Mouse (Mus musculus) erythroblast, embryonic 14.5 days (primary cell): ENCODE measurements at regions not wholly inside any gene's neighbourhood (a gene's known extent, or its start where the extent isn't known, plus 50 kb on each side); places are given as distances from the start of the nearest gene placed in this dataset.

Source experiments
- H3K27me3 ChIP-seq: 2 replicates; pipeline ENCODE4 v1.6.1; 2012; ENCODE audit warnings: inconsistent platforms; ENCODE audit not compliant: control insufficient read depth
- H3K36me3 ChIP-seq: 2 replicates; pipeline ENCODE4 v1.6.1; 2012; ENCODE audit warnings: mild to moderate bottlenecking, inconsistent platforms; ENCODE audit not compliant: control insufficient read depth
- H3K4me1 ChIP-seq: 2 replicates; pipeline ENCODE4 v1.6.1; 2012; ENCODE audit warnings: inconsistent platforms; ENCODE audit not compliant: control insufficient read depth
- H3K4me3 ChIP-seq: replicated peaks from 2 replicates; pipeline ENCODE3; 2012; ENCODE audit warnings: moderate library complexity, mild to moderate bottlenecking, inconsistent platforms
- H3K9me3 ChIP-seq: 2 replicates; pipeline ENCODE4 v1.6.1; 2012; ENCODE audit warnings: low read length, inconsistent platforms, mixed read lengths; ENCODE audit not compliant: control insufficient read depth
- GATA1 ChIP-seq: IDR thresholded peaks from 2 replicates; pipeline ENCODE4 v1.6.1; 2012; ENCODE audit warnings: low read length, inconsistent platforms, mixed read lengths
- TAL1 ChIP-seq: IDR thresholded peaks from 3 replicates; pipeline ENCODE4 v1.6.1; 2012; ENCODE audit warnings: low read length, inconsistent platforms, mixed read lengths

DNA sequence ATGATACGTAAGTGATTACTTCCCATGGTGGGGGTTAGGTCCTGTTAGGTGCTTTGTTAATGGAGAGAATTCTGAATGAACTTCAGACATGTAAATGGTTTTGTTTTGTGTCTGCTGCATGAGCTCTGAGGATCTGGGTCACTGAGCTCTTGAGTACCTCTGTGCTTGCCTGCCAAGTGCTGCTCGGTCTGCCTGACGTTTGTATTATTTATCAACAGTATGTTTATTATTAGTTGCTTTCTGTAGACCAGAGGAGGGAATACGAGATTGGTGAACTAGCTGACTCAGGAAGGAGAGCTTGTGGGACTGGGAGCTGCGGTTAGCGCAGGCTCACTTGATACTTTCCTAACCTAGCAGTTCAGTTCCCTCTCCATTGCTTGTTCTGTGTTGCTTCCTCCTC lies 76.5 kb upstream of the Serp2 start:
- no peaks in the 10 kb centered on the region for H3K4me1 ChIP-seq
- H3K36me3 ChIP-seq = no peaks in the 10 kb centered on the region
- no peaks in the 10 kb centered on the region for H3K27me3 ChIP-seq
- TF ChIP-seq TAL1 (no peak), GATA1 (no peak)
- H3K9me3 ChIP-seq = no peaks in the 10 kb centered on the region
- no peak overlapping the region for H3K4me3 ChIP-seq

DNA sequence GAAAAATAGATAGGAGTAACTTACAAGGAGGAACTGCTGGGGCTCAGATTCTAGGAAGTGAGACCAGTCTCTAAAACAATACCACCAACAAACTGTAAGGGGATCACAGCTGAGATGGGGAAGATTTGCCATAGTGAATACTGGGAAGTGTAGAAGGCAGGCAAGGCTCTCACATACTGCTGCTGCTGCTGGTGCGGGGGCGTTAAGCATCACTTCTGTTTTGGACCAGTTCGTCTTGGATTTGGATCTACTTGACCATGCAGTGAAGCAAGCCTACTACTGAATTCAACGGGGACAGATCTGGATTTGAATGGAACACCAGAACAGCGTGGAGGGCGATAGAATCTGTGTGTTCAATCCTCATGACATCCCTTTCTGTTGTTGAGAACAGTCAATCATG lies 76.1 kb upstream of the Serp2 start:
- H3K4me1 ChIP-seq = no peaks in the 10 kb centered on the region
- no peaks in the 10 kb centered on the region for H3K27me3 ChIP-seq
- H3K4me3 ChIP-seq = no peak overlapping the region
- no peak for TF ChIP-seq TAL1
- TF ChIP-seq GATA1 = no peak
- H3K9me3 ChIP-seq = no peaks in the 10 kb centered on the region
- no peaks in the 10 kb centered on the region for H3K36me3 ChIP-seq

DNA sequence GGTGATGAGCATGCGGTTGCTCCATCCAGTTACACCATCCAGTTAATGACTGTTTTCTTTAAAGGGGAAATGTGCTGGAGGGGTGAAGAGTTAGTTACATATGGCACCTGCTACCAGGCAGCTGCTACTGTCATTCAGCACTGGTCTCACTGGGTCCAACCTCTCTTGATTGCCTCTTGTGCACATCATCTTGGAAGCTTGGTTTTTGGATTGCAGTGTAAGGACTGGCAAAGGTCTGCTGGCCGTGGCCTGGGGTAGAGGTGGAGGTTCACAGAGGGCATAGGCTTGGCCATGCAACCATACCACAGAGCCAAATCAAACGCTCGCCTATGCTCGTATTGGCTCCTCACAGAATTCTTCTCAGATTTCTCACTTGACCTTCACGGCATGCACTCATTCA lies 75.1 kb upstream of the Serp2 start:
- no peak for TF ChIP-seq TAL1
- TF ChIP-seq GATA1 = no peak
- H3K4me3 ChIP-seq = no peak overlapping the region
- no peaks in the 10 kb centered on the region for H3K27me3 ChIP-seq
- no peaks in the 10 kb centered on the region for H3K9me3 ChIP-seq
- no peaks in the 10 kb centered on the region for H3K4me1 ChIP-seq
- no peaks in the 10 kb centered on the region for H3K36me3 ChIP-seq

DNA sequence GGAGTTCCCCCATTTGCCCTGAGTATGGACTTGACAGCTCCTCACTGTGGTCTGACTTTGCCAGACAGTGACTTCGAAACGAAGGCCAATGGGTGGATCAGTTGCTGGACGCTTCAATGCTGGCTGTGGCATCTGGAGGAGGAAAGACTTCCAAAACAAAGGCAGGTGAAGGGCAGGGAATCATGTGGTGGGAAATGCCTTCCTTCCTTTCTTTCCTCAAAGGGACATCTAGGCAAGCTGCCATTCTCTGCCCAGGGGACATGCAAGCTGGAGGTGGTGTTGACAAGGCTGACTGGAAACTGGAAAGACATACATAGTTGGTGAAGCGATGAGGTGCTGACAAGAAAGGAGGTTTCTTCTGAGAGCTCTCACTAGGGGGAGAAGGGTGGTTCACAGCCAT lies 74.5 kb upstream of the Serp2 start:
- TF ChIP-seq GATA1 = no peak
- TF ChIP-seq TAL1 = no peak
- Histone ChIP-seq H3K9me3 (no peaks in the 10 kb centered on the region), H3K27me3 (no peaks in the 10 kb centered on the region), H3K4me3 (no peak overlapping the region), H3K4me1 (no peaks in the 10 kb centered on the region), H3K36me3 (no peaks in the 10 kb centered on the region)

DNA sequence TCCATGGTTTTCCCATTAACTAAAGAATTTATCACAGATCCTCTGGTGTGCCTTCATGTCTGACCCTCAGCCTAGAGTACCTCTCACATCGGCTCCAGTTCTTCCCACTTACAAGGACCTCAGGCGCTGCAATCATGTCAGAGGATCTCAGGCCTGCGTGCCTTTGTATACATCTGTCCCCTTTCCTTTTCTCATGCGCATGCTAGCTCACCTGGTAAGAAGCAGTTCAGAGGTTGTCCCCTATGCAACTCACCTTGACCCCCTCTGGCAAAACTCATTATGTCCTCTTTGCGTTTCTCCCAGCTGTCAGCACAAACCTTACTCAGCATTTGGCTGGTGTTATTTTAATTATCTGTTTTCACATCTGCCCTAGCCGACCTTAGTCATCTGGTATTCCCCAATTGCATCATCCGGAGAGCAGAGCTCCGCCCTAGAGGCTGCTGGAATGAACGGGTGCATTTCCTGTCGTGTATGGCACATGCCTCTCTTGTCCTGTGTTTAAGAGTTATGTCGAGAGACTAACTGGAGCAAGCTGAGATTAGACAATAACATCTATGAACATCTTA lies 73.3 kb upstream of the Serp2 start:
- Histone ChIP-seq H3K9me3 (no peaks in the 10 kb centered on the region), H3K36me3 (no peaks in the 10 kb centered on the region), H3K4me1 (peaks cover 6% of the 10 kb centered on the region), H3K4me3 (no peak overlapping the region), H3K27me3 (no peaks in the 10 kb centered on the region)
- TF ChIP-seq GATA1 (no peak), TAL1 (no peak)

DNA sequence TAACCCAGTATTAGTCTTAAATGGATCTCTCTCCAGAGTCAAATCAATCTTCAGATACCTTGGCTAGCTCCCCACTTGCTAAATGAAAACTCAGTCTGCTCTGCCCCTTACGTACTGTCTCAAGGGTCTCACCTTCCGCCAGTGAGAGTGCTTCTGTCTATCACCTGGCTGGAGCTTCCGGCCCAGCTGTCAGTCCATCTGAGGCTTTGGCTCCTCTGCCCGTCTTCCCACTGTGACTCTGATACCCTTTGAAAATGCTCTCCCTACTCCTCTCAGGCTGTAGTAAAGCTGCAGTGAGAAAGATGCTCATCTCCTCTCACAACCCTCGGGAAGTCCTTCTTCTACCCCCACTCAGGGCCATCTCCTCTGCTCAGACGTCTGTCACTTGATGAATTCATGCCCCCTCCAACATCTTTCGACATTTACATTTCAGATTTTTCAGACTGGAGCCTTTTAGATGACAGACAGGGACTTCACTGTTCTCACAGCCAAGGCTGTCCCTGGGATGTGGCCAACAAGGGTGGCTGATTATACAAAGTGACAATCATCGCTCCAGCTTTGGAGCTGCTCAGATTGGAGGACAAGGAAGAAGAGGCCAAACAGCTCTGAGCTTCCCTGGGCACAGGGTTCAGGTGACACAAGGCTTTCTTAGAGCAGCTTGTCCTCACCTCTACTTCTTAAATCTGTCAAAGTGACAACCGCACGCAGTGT lies 71.6 kb upstream of the Serp2 start:
- no peaks in the 10 kb centered on the region for H3K36me3 ChIP-seq
- peaks cover 15% of the 10 kb centered on the region for H3K4me1 ChIP-seq
- no peak overlapping the region for H3K4me3 ChIP-seq
- H3K27me3 ChIP-seq = peaks cover 2% of the 10 kb centered on the region
- TF ChIP-seq GATA1 (no peak), TAL1 (no peak)
- no peaks in the 10 kb centered on the region for H3K9me3 ChIP-seq

DNA sequence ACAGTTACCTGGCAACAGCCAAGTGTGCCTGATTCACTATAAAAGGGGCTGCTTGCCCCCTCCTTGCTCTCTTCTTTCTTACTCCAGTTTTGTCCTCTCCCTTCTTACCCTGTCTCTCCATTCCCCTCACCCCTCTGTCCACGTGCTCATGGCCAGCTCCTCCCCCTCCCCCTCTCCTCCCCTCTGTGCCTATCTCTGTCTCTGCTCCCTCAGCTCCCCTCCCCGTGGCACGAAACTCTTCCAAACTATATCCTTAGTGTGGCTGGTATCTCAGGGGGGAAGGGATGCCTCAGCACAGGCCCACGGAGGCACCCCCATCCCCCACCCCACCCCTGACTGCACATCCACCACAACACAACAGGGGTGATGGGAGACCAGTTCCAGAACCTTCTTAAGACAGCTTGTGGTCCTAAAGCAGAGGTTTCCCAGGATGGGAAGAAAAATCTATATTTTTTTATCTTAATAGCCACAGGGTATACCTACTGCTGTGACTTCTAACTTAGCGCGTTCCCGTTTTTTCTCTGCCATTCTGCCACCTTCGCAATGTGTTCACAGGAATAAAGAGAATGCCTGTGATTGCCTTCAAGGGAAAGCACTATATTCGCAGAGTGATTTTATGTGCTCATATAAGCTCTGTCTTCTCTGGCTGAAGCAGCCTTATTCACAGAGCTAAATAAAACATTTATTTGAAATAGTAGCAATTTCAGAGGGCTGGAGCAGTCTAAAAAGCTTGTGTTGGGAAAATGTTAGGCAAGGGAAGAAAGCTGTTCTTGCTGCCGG lies 69.1 kb upstream of the Serp2 start:
- H3K9me3 ChIP-seq = no peaks in the 10 kb centered on the region
- H3K4me1 ChIP-seq = peaks cover 15% of the 10 kb centered on the region
- TF ChIP-seq GATA1 (no peak), TAL1 (no peak)
- peaks cover 8% of the 10 kb centered on the region for H3K27me3 ChIP-seq
- no peaks in the 10 kb centered on the region for H3K36me3 ChIP-seq
- H3K4me3 ChIP-seq = no peak overlapping the region

DNA sequence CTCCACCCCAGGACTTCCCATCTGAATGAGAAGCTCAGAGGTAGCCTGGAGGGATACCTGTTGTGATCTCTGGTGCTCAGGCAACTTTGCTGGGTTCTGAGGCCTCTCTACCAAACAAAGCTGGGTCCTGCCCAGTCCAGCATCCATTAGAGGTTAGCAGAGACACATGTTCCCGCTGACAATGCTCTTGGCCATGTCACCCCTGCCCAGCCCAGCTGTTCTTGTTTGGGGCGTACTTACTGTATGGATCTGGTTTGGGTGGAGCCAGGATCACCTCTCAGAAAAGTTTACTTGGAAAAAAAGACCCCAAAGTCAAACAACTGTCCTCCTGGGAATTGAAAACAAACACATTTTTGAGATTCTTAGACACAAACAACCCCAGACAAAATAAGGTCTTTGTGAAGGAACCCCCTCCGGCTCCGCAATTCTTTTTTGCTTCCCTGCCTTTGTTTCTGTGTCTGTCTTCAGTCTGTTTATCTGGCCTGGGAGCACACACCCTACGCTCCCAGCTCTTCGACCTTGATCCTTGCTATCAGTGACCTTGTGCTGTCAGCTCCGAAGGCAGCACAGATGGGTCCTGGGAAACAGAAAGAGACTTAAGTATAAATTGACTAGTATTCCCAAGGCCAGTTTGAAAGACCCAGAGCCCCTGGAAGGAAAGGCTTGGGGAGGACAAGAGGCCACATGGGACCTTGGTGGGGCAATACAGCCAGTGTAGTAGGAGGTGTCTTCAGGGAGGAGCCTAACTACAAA lies 68.1 kb upstream of the Serp2 start:
- Histone ChIP-seq H3K27me3 (peaks cover 8% of the 10 kb centered on the region), H3K4me1 (peaks cover 15% of the 10 kb centered on the region), H3K4me3 (no peak overlapping the region), H3K9me3 (no peaks in the 10 kb centered on the region), H3K36me3 (no peaks in the 10 kb centered on the region)
- TF ChIP-seq GATA1 = no peak
- no peak for TF ChIP-seq TAL1
